In genomic region chr5:111987036-111987435, GRCm38 (mm10) we compare ENCODE assay signal across 17 mouse cellular contexts.
DNase-seq lines count a peak whose midpoint lies in the region; ATAC-seq lines count a peak whose summit lies in the region.
"Had no signal": no experiment of that assay in that cellular context is flagged by ENCODE, and none has a peak within 500 bp of the region (broad histone marks: within the 10 kb centered on the region; RNA-seq: fewer than 3 reads in every experiment).

No protein-coding gene starts in this region.

- ATAC-seq in neural tube, embryonic 15.5 days (ENCODE audit: low FRiP score), result no peak
- ATAC-seq in embryonic facial prominence, embryonic 14.5 days (ENCODE audit: low read depth), result no peak
- ATAC-seq in liver, embryonic 11.5 days (replicated peaks; ENCODE audit: low FRiP score), result no peak
- ATAC-seq in forebrain, embryonic 16.5 days, result no peak

- H3K9ac ChIP-seq in neural tube, embryonic 15.5 days (replicated peaks), result no peak overlapping the region
- H3K9ac ChIP-seq in embryonic facial prominence, embryonic 14.5 days (ENCODE audit: low read depth, low read length), result no peak overlapping the region
- no peak overlapping the region for H3K9ac ChIP-seq in liver, embryonic 11.5 days (ENCODE audit: low read depth, low read length)
- H3K9ac ChIP-seq in forebrain, embryonic 16.5 days (replicated peaks; ENCODE audit: low read depth, low read length), result no peak overlapping the region
- H3K9ac ChIP-seq: hindbrain, embryonic 12.5 days; limb, embryonic 13.5 days; midbrain, embryonic 12.5 days; neural tube, embryonic 12.5 days had no signal

- no peaks in the 10 kb centered on the region for H3K27me3 ChIP-seq in heart, embryonic 10.5 days (ENCODE audit: insufficient read depth, poor library complexity, severe bottlenecking)
- H3K27me3 ChIP-seq in neural tube, embryonic 15.5 days (replicated peaks), result 0 out of 2 replicates have a peak, but pooled peaks cover 9% of the 10 kb centered on the region
- no peaks in the 10 kb centered on the region for H3K27me3 ChIP-seq in embryonic facial prominence, embryonic 14.5 days (replicated peaks; ENCODE audit: control insufficient read depth, insufficient read depth, low read length)
- no peaks in the 10 kb centered on the region for H3K27me3 ChIP-seq in liver, embryonic 11.5 days (replicated peaks; ENCODE audit: control insufficient read depth, insufficient read depth, low read length)
- no peaks in the 10 kb centered on the region for H3K27me3 ChIP-seq in forebrain, embryonic 16.5 days (replicated peaks; ENCODE audit: control insufficient read depth, insufficient read depth, low read length)
- H3K27me3 ChIP-seq: hindbrain, embryonic 12.5 days; midbrain, embryonic 12.5 days had no signal

- no peak overlapping the region for H3K4me2 ChIP-seq in neural tube, embryonic 15.5 days
- no peak overlapping the region for H3K4me2 ChIP-seq in embryonic facial prominence, embryonic 14.5 days (ENCODE audit: low read depth, low read length)
- H3K4me2 ChIP-seq in liver, embryonic 11.5 days, result no peak overlapping the region
- H3K4me2 ChIP-seq in forebrain, embryonic 16.5 days (ENCODE audit: low read length), result no peak overlapping the region
- H3K4me2 ChIP-seq: heart, embryonic 11.5 days; hindbrain, embryonic 12.5 days; limb, embryonic 13.5 days; midbrain, embryonic 12.5 days; neural tube, embryonic 12.5 days had no signal

- H3K9me3 ChIP-seq in heart, embryonic 10.5 days, result no peaks in the 10 kb centered on the region
- no peaks in the 10 kb centered on the region for H3K9me3 ChIP-seq in neural tube, embryonic 15.5 days (replicated peaks)
- no peaks in the 10 kb centered on the region for H3K9me3 ChIP-seq in embryonic facial prominence, embryonic 14.5 days (ENCODE audit: control insufficient read depth, low read length)
- no peaks in the 10 kb centered on the region for H3K9me3 ChIP-seq in liver, embryonic 11.5 days (ENCODE audit: control insufficient read depth, low read length)
- H3K9me3 ChIP-seq in forebrain, embryonic 16.5 days (ENCODE audit: control insufficient read depth, low read length), result no peaks in the 10 kb centered on the region
- H3K9me3 ChIP-seq: hindbrain, embryonic 12.5 days; midbrain, embryonic 12.5 days; neural tube, embryonic 12.5 days had no signal

- DNase-seq in heart, postnatal 10 days, result peak; percentile 23 to 35
- DNase-seq in heart, embryonic 10.5 days (ENCODE audit: low spot score), result no peak
- peak; percentile 30 for DNase-seq in neural tube, embryonic 10.5 days (ENCODE audit: extremely low spot score, low spot score)
- peak; percentile 38 for DNase-seq in embryonic facial prominence, embryonic 14.5 days (ENCODE audit: low spot score)
- no peak for DNase-seq in liver, embryonic 11.5 days (ENCODE audit: low spot score)
- DNase-seq in urinary bladder, adult 18-20 months (ENCODE audit: low spot score in 2 of 2), result no peak
- DNase-seq: adrenal gland, adult 8-10 months; gastrocnemius, adult 2 months; right cerebral cortex, adult 18-20 months; thymus, adult 18-20 months had no signal

- intact Hi-C loops in heart, postnatal 10 days (cut with DNase I), result no loop called here

- no peak overlapping the region for H3K27ac ChIP-seq in heart, embryonic 10.5 days
- no peak overlapping the region for H3K27ac ChIP-seq in neural tube, embryonic 15.5 days (replicated peaks)
- no peak overlapping the region for H3K27ac ChIP-seq in embryonic facial prominence, embryonic 14.5 days (replicated peaks; ENCODE audit: low read depth, low read length)
- H3K27ac ChIP-seq in liver, embryonic 11.5 days (ENCODE audit: low read depth, low read length), result no peak overlapping the region
- no peak overlapping the region for H3K27ac ChIP-seq in forebrain, embryonic 16.5 days (ENCODE audit: low read length)
- H3K27ac ChIP-seq: gastrocnemius, adult 2 months; limb, embryonic 13.5 days; midbrain, embryonic 12.5 days; neural tube, embryonic 12.5 days had no signal

- H3K4me1 ChIP-seq in heart, embryonic 10.5 days, result no peaks in the 10 kb centered on the region
- no peaks in the 10 kb centered on the region for H3K4me1 ChIP-seq in neural tube, embryonic 15.5 days
- H3K4me1 ChIP-seq in embryonic facial prominence, embryonic 14.5 days (ENCODE audit: control insufficient read depth, insufficient read depth, low read length), result no peaks in the 10 kb centered on the region
- no peaks in the 10 kb centered on the region for H3K4me1 ChIP-seq in liver, embryonic 11.5 days (replicated peaks; ENCODE audit: control insufficient read depth, insufficient read depth, low read length)
- H3K4me1 ChIP-seq in forebrain, embryonic 16.5 days (replicated peaks; ENCODE audit: control insufficient read depth, insufficient read depth, low read length), result 0 out of 2 replicates have a peak, but pooled peaks cover 2% of the 10 kb centered on the region
- H3K4me1 ChIP-seq: limb, embryonic 13.5 days; midbrain, embryonic 12.5 days; neural tube, embryonic 12.5 days had no signal

- no peak overlapping the region for H3K4me3 ChIP-seq in heart, embryonic 10.5 days
- no peak overlapping the region for H3K4me3 ChIP-seq in neural tube, embryonic 15.5 days (replicated peaks)
- H3K4me3 ChIP-seq in embryonic facial prominence, embryonic 14.5 days (ENCODE audit: low read depth, low read length), result no peak overlapping the region
- H3K4me3 ChIP-seq in liver, embryonic 11.5 days (ENCODE audit: low read depth, low read length), result no peak overlapping the region
- no peak overlapping the region for H3K4me3 ChIP-seq in forebrain, embryonic 16.5 days (replicated peaks; ENCODE audit: low read length)
- H3K4me3 ChIP-seq: gastrocnemius, adult 2 months; hindbrain, embryonic 12.5 days; limb, embryonic 13.5 days; midbrain, embryonic 12.5 days; neural tube, embryonic 12.5 days had no signal

- 50% methylated on average over 6 of the region's 6 CpGs for WGBS in heart, embryonic 10.5 days
- WGBS in neural tube, embryonic 15.5 days, result 53% methylated on average over 6 of the region's 6 CpGs
- WGBS in embryonic facial prominence, embryonic 14.5 days, result 53% methylated on average over 6 of the region's 6 CpGs
- 50% methylated on average over 6 of the region's 6 CpGs for WGBS in liver, embryonic 11.5 days
- 48% methylated on average over 6 of the region's 6 CpGs for WGBS in forebrain, embryonic 16.5 days

- H3K36me3 ChIP-seq in heart, embryonic 10.5 days, result no peaks in the 10 kb centered on the region
- no peaks in the 10 kb centered on the region for H3K36me3 ChIP-seq in neural tube, embryonic 15.5 days
- no peaks in the 10 kb centered on the region for H3K36me3 ChIP-seq in embryonic facial prominence, embryonic 14.5 days (ENCODE audit: control insufficient read depth, insufficient read depth, low read length)
- H3K36me3 ChIP-seq in liver, embryonic 11.5 days (ENCODE audit: control insufficient read depth, insufficient read depth, low read length), result no peaks in the 10 kb centered on the region
- H3K36me3 ChIP-seq in forebrain, embryonic 16.5 days (ENCODE audit: control insufficient read depth, insufficient read depth), result no peaks in the 10 kb centered on the region
- H3K36me3 ChIP-seq: hindbrain, embryonic 12.5 days; limb, embryonic 13.5 days; midbrain, embryonic 12.5 days; neural tube, embryonic 12.5 days had no signal

Comparison
In these comparisons a context has a peak if more than half of its experiments do, and no peak if none do; other contexts are left out.
1. DNase-seq: peak in heart, postnatal 10 days (2 of 2), neural tube, embryonic 10.5 days (single experiment) and embryonic facial prominence, embryonic 14.5 days (single experiment); none in heart, embryonic 10.5 days (single experiment), liver, embryonic 11.5 days (single experiment) and urinary bladder, adult 18-20 months (0 of 2).